Mouse (Mus musculus): ENCODE data around the gene Mvb12b. TPM values are rescaled to one million over a fixed set of nuclear protein-coding genes. Genes with fewer than 3 reads are reported as not detected.

The Mvb12b gene
- total and polyA plus RNA-seq, 2 experiments from 2014 or later: 68.1 to 155 TPM

GRCm38 (mm10) chr2:33736722-33737121 is 151.0 kb downstream of the Mvb12b start:
- peak; percentile 75 for DNase-seq (ENCODE audit: low spot score)
- peak; percentile 95 for TF ChIP-seq CTCF (IDR thresholded peaks at IDR 0.05)
- no peaks in the 10 kb centered on the region for H3K27me3 ChIP-seq (ENCODE audit: insufficient read depth, low read length)
- no peak overlapping the region for H3K4me2 ChIP-seq (ENCODE audit: low read depth, low read length, poor library complexity, severe bottlenecking)
- ATAC-seq (ENCODE audit: low FRiP score): no peak
- H3K9ac ChIP-seq (replicated peaks; ENCODE audit: low read length, poor library complexity, severe bottlenecking): no peak overlapping the region
- peaks cover 24% of the 10 kb centered on the region for H3K36me3 ChIP-seq (ENCODE audit: insufficient read depth, low read length)
- 4% methylated on average over 2 of the region's 2 CpGs for WGBS
- H3K4me1 ChIP-seq (ENCODE audit: insufficient read depth, low read length): no peaks in the 10 kb centered on the region
- no peak overlapping the region for H3K27ac ChIP-seq (ENCODE audit: low read depth, low read length)
- no peak overlapping the region for H3K4me3 ChIP-seq (ENCODE audit: low read depth, low read length)
- H3K9me3 ChIP-seq (ENCODE audit: low read length): no peaks in the 10 kb centered on the region

- no peak overlapping the region for H3K4me2 ChIP-seq (ENCODE audit: low read depth, low read length, poor library complexity, severe bottlenecking)
- no peaks in the 10 kb centered on the region for H3K4me1 ChIP-seq (ENCODE audit: insufficient read depth, low read length)
- ATAC-seq (ENCODE audit: low FRiP score): peak; percentile 38; the same call in 1 of the 2 replicates
- 0 out of 2 replicates have a peak overlapping the region, but pooled peaks have one; percentile 19 for H3K9ac ChIP-seq (replicated peaks; ENCODE audit: low read length, poor library complexity, severe bottlenecking)
- peak; percentile 99 for TF ChIP-seq CTCF (IDR thresholded peaks at IDR 0.05)
- 31% methylated on average over 10 of the region's 10 CpGs for WGBS
- no peaks in the 10 kb centered on the region for H3K27me3 ChIP-seq (ENCODE audit: insufficient read depth, low read length)
- DNase-seq (ENCODE audit: low spot score): peak; percentile 79
- peaks cover 29% of the 10 kb centered on the region for H3K36me3 ChIP-seq (ENCODE audit: insufficient read depth, low read length)
- no peak overlapping the region for H3K27ac ChIP-seq (ENCODE audit: low read depth, low read length)
- no peaks in the 10 kb centered on the region for H3K9me3 ChIP-seq (ENCODE audit: low read length)
- no peak overlapping the region for H3K4me3 ChIP-seq (ENCODE audit: low read depth, low read length)
Observed at GRCm38 (mm10) chr2:33734781-33735485, 152.8 kb downstream of the Mvb12b start.

- Histone ChIP-seq H3K27ac (ENCODE audit: low read depth, low read length) (no peak overlapping the region), H3K36me3 (ENCODE audit: insufficient read depth, low read length) (peaks cover 29% of the 10 kb centered on the region), H3K27me3 (ENCODE audit: insufficient read depth, low read length) (no peaks in the 10 kb centered on the region), H3K4me1 (ENCODE audit: insufficient read depth, low read length) (no peaks in the 10 kb centered on the region), H3K4me3 (ENCODE audit: low read depth, low read length) (no peak overlapping the region), H3K9ac (replicated peaks; ENCODE audit: low read length, poor library complexity, severe bottlenecking) (no peak overlapping the region), H3K9me3 (ENCODE audit: low read length) (no peaks in the 10 kb centered on the region), H3K4me2 (ENCODE audit: low read depth, low read length, poor library complexity, severe bottlenecking) (no peak overlapping the region)
- ATAC-seq (ENCODE audit: low FRiP score) (no peak), DNase-seq (ENCODE audit: low spot score) (no peak)
- peak; percentile 69 for TF ChIP-seq CTCF (IDR thresholded peaks at IDR 0.05)
- WGBS: 42% methylated on average over 5 of the region's 5 CpGs
Observed at GRCm38 (mm10) chr2:33729701-33730100, 158.0 kb downstream of the Mvb12b start.

- Histone ChIP-seq H3K4me1 (ENCODE audit: insufficient read depth, low read length) (no peaks in the 10 kb centered on the region), H3K4me3 (ENCODE audit: low read depth, low read length) (no peak overlapping the region), H3K27me3 (ENCODE audit: insufficient read depth, low read length) (no peaks in the 10 kb centered on the region), H3K27ac (ENCODE audit: low read depth, low read length) (no peak overlapping the region), H3K36me3 (ENCODE audit: insufficient read depth, low read length) (peaks cover 19% of the 10 kb centered on the region), H3K9ac (replicated peaks; ENCODE audit: low read length, poor library complexity, severe bottlenecking) (no peak overlapping the region), H3K4me2 (ENCODE audit: low read depth, low read length, poor library complexity, severe bottlenecking) (no peak overlapping the region), H3K9me3 (ENCODE audit: low read length) (no peaks in the 10 kb centered on the region)
- ATAC-seq (ENCODE audit: low FRiP score) (no peak), DNase-seq (ENCODE audit: low spot score) (no peak)
- 72% methylated on average over 5 of the region's 6 CpGs for WGBS
- no peak for TF ChIP-seq CTCF (IDR thresholded peaks at IDR 0.05)
Observed at GRCm38 (mm10) chr2:33727199-33727598, 160.5 kb downstream of the Mvb12b start.

- H3K9ac ChIP-seq (replicated peaks; ENCODE audit: low read length, poor library complexity, severe bottlenecking): no peak overlapping the region
- DNase-seq (ENCODE audit: low spot score) (peak; percentile 85), ATAC-seq (ENCODE audit: low FRiP score) (no peak)
- WGBS: 26% methylated on average over 9 of the region's 9 CpGs
- H3K4me2 ChIP-seq (ENCODE audit: low read depth, low read length, poor library complexity, severe bottlenecking): no peak overlapping the region
- no peaks in the 10 kb centered on the region for H3K36me3 ChIP-seq (ENCODE audit: insufficient read depth, low read length)
- no peaks in the 10 kb centered on the region for H3K9me3 ChIP-seq (ENCODE audit: low read length)
- H3K4me1 ChIP-seq (ENCODE audit: insufficient read depth, low read length): 0 out of 2 replicates have a peak, but pooled peaks cover 2% of the 10 kb centered on the region
- no peaks in the 10 kb centered on the region for H3K27me3 ChIP-seq (ENCODE audit: insufficient read depth, low read length)
- no peak overlapping the region for H3K4me3 ChIP-seq (ENCODE audit: low read depth, low read length)
- no peak for TF ChIP-seq CTCF (IDR thresholded peaks at IDR 0.05)
- no peak overlapping the region for H3K27ac ChIP-seq (ENCODE audit: low read depth, low read length)
Observed at GRCm38 (mm10) chr2:33720380-33720898, 167.3 kb downstream of the Mvb12b start.

- Histone ChIP-seq H3K4me2 (ENCODE audit: low read depth, low read length, poor library complexity, severe bottlenecking) (no peak overlapping the region), H3K4me3 (ENCODE audit: low read depth, low read length) (no peak overlapping the region), H3K9ac (replicated peaks; ENCODE audit: low read length, poor library complexity, severe bottlenecking) (no peak overlapping the region), H3K9me3 (ENCODE audit: low read length) (no peaks in the 10 kb centered on the region), H3K27me3 (ENCODE audit: insufficient read depth, low read length) (no peaks in the 10 kb centered on the region), H3K27ac (ENCODE audit: low read depth, low read length) (no peak overlapping the region), H3K4me1 (ENCODE audit: insufficient read depth, low read length) (0 out of 2 replicates have a peak, but pooled peaks cover 2% of the 10 kb centered on the region), H3K36me3 (ENCODE audit: insufficient read depth, low read length) (no peaks in the 10 kb centered on the region)
- DNase-seq (ENCODE audit: low spot score) (peak; percentile 54), ATAC-seq (ENCODE audit: low FRiP score) (no peak)
- WGBS: 46% methylated on average over 12 of the region's 12 CpGs
- no peak for TF ChIP-seq CTCF (IDR thresholded peaks at IDR 0.05)
Observed at GRCm38 (mm10) chr2:33719339-33720066, 168.2 kb downstream of the Mvb12b start.

All from midbrain, postnatal 0 days (tissue).